Mouse (Mus musculus) heart, embryonic 16.5 days (tissue): ENCODE data around the gene Anln. TPM values are rescaled to one million over a fixed set of nuclear protein-coding genes. Genes with fewer than 3 reads are reported as not detected.

Experiments
- ATAC-seq: fragments of 200-750 bp; cut with Nextera tagmentation; replicated peaks from 2 replicates; pipeline ENCODE4 v1.8.0; 2017; ENCODE audit warnings: moderate number of reproducible peaks; ENCODE audit not compliant: insufficient read depth, low FRiP score; ENCODE audit errors: extremely low read depth
- H3K27ac ChIP-seq: fragments of 300-500 bp; sonication (generic); 2 replicates; pipeline ENCODE4 v1.5.1; 2014; ENCODE audit warnings: mild to moderate bottlenecking, low read length, control low read depth, moderate library complexity
- H3K27me3 ChIP-seq: fragments of 300-500 bp; sonication (generic); 2 replicates; pipeline ENCODE4 v1.6.1; 2014; ENCODE audit warnings: low read length, mixed read lengths; ENCODE audit not compliant: control insufficient read depth, insufficient read depth
- H3K36me3 ChIP-seq: fragments of 300-500 bp; sonication (generic); 2 replicates; pipeline ENCODE4 v1.6.1; 2014; ENCODE audit not compliant: control insufficient read depth, insufficient read depth
- H3K4me1 ChIP-seq: fragments of 300-500 bp; sonication (generic); 2 replicates; pipeline ENCODE4 v1.6.1; 2014; ENCODE audit warnings: low read length, mixed read lengths; ENCODE audit not compliant: control insufficient read depth, insufficient read depth
- H3K4me2 ChIP-seq: fragments of 300-500 bp; sonication (generic); 2 replicates; pipeline ENCODE4 v1.6.1; 2014; ENCODE audit warnings: low read depth, mild to moderate bottlenecking, control low read depth, low read length
- H3K4me3 ChIP-seq: fragments of 300-500 bp; sonication (generic); 2 replicates; pipeline ENCODE4 v1.5.1; 2014; ENCODE audit warnings: mild to moderate bottlenecking, control low read depth, low read length
- H3K9ac ChIP-seq: fragments of 300-500 bp; sonication (generic); 2 replicates; pipeline ENCODE4 v1.6.1; 2014; ENCODE audit warnings: low read length, control low read depth
- H3K9me3 ChIP-seq: fragments of 300-500 bp; sonication (generic); replicated peaks from 2 replicates; pipeline ENCODE4 v1.6.1; 2016; ENCODE audit warnings: low read length; ENCODE audit not compliant: control insufficient read depth
- WGBS: fragments of 180-500 bp; shearing (Covaris S2); extraction: QIAGEN DNeasy Blood & Tissue Kit; methylation state at CpG from one replicate; pipeline ENCODE4 v1.1.7; 2014; 5-methylcytosine and 5-hydroxymethylcytosine counted together
- polyA plus RNA-seq: library from polyadenylated mRNA; unstranded; fragments of >200 nt; fragmentation: Nextera tagmentation; extraction: Ambion mirVana; gene quantifications from 2 replicates; pipeline ENCODE4 v1.2.1, GENCODE M21; 2015

Anln gene
- polyA plus RNA-seq, 1 experiment from 2014 or later = 54.6 TPM

GRCm38 (mm10) chr9:22424196-22424595 lies 35.2 kb upstream of the Anln start:
- H3K27me3 ChIP-seq = no peaks in the 10 kb centered on the region
- H3K9ac ChIP-seq = peak overlapping the region; percentile 38
- H3K36me3 ChIP-seq = no peaks in the 10 kb centered on the region
- H3K9me3 ChIP-seq = no peaks in the 10 kb centered on the region
- H3K4me3 ChIP-seq = no peak overlapping the region
- ATAC-seq = no peak
- H3K4me1 ChIP-seq = peaks cover 26% of the 10 kb centered on the region
- H3K4me2 ChIP-seq = no peak overlapping the region
- WGBS = 51% methylated on average over 10 of the region's 10 CpGs
- 0 out of 2 replicates have a peak overlapping the region, but pooled peaks have one; percentile 51 for H3K27ac ChIP-seq

DNA sequence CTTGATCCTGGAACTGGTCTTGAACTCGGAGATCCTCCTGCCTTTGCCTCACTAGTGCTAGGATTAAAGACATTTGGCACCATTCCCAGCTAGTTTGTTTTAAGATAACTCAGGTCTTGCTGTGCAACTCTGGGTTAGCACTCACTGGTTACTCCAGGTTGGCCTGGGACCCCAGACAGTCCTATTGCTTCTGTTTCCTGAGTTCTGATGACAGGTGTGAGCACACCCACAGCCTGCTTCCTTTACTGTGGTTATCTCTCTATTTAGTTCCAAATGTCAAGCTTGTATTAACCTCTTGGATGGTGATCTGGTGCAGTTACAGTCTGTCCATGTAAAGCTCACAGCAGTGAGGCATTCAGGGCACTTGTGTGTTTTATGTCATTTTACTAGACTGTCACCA lies 34.5 kb upstream of the Anln start:
- H3K27ac ChIP-seq = peak overlapping the region; percentile 14; the same call in 1 of the 2 replicates

DNA sequence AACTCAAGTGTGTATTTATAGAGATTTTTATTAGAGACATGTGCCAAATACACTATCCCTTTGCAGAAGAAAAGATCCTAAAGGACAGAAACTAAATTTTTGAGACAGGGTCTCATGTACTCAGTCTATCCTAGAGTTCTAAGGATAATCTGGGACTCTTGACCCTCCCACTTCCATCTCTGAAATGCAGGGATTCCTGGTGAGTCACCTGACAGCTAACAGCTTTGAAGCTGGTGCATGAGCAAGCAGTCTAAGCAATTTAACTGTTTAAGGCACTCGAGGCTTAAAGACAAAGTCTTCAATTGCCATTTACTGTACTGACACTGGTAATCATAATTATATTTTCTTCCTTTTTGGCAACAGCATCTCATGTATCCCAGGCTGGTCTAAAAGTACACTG lies 33.6 kb upstream of the Anln start:
- ATAC-seq = no peak
- Histone ChIP-seq H3K36me3 (no peaks in the 10 kb centered on the region), H3K4me1 (peaks cover 23% of the 10 kb centered on the region), H3K27ac (no peak overlapping the region), H3K27me3 (no peaks in the 10 kb centered on the region), H3K4me3 (no peak overlapping the region), H3K9ac (no peak overlapping the region), H3K4me2 (no peak overlapping the region), H3K9me3 (no peaks in the 10 kb centered on the region)
- 43% methylated on average over 1 of the region's 1 CpGs for WGBS

More for the DNA sequence above, 34.5 kb upstream of the Anln start:
- H3K4me1 ChIP-seq = peaks cover 23% of the 10 kb centered on the region
- H3K27me3 ChIP-seq = no peaks in the 10 kb centered on the region
- no peak overlapping the region for H3K4me3 ChIP-seq
- WGBS = 32% methylated on average over 1 of the region's 1 CpGs
- ATAC-seq = no peak
- H3K36me3 ChIP-seq = no peaks in the 10 kb centered on the region
- no peak overlapping the region for H3K9ac ChIP-seq
- H3K4me2 ChIP-seq = no peak overlapping the region
- no peaks in the 10 kb centered on the region for H3K9me3 ChIP-seq

DNA sequence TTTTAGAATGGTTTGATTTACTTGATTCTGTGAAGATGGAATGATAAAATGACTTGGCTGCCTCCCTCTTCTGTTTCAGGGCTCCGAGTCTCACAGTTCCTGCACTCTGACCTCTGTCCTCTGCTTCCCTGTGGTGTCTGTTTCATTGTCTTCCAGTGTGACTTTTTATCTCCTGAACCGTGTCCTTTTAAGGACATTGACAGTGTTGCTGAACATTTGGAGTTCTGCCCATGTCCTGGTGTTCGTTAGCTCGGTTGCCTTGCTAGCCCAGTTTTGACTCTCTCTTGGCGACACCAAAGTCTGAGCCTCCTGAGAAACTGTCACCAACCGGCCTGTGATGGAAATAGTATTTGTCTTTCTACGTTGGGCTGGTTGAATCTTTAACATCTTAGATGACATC lies 31.5 kb upstream of the Anln start:
- H3K4me1 ChIP-seq = peaks cover 23% of the 10 kb centered on the region
- H3K27me3 ChIP-seq = no peaks in the 10 kb centered on the region
- H3K9me3 ChIP-seq = no peaks in the 10 kb centered on the region
- H3K27ac ChIP-seq = no peak overlapping the region
- 41% methylated on average over 7 of the region's 7 CpGs for WGBS
- no peak overlapping the region for H3K9ac ChIP-seq
- H3K4me2 ChIP-seq = no peak overlapping the region
- H3K36me3 ChIP-seq = no peaks in the 10 kb centered on the region
- H3K4me3 ChIP-seq = no peak overlapping the region
- no peak for ATAC-seq

- 77% methylated on average over 3 of the region's 3 CpGs for WGBS
- no peaks in the 10 kb centered on the region for H3K36me3 ChIP-seq
- no peak overlapping the region for H3K4me2 ChIP-seq
- no peaks in the 10 kb centered on the region for H3K27me3 ChIP-seq
- no peak overlapping the region for H3K27ac ChIP-seq
- no peak for ATAC-seq
- H3K4me1 ChIP-seq = peaks cover 23% of the 10 kb centered on the region
- no peaks in the 10 kb centered on the region for H3K9me3 ChIP-seq
- H3K9ac ChIP-seq = no peak overlapping the region
- no peak overlapping the region for H3K4me3 ChIP-seq
Observed at GRCm38 (mm10) chr9:22419877-22420276, 30.9 kb upstream of the Anln start.

DNA sequence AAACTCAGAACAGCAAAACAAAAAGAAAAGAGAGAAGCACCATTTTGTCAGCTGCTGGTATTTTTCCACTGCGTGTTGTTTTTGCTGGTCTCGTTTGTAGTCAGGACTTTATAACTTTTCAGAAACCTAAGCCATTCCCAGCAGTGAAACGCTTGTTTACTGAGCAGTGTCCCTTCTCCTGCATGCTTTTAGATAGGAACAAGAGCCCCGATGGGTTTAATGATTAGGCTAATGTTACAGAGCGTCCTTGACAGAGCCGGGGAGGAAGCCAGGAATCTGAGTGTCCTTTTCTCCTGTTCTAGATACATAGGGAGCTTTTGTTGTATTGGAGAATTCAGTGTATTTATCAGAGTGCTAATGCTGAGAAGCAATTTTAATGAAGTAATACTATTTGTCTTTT lies 28.6 kb upstream of the Anln start:
- H3K4me3 ChIP-seq = no peak overlapping the region
- H3K9ac ChIP-seq = no peak overlapping the region
- peaks cover 5% of the 10 kb centered on the region for H3K4me1 ChIP-seq
- H3K9me3 ChIP-seq = no peaks in the 10 kb centered on the region
- whole genome bisulfite sequencing = 43% methylated on average over 6 of the region's 6 CpGs
- H3K27ac ChIP-seq = no peak overlapping the region
- H3K4me2 ChIP-seq = no peak overlapping the region
- H3K27me3 ChIP-seq = no peaks in the 10 kb centered on the region
- no peaks in the 10 kb centered on the region for H3K36me3 ChIP-seq
- ATAC-seq = no peak

- Histone ChIP-seq H3K27ac (no peak overlapping the region), H3K36me3 (no peaks in the 10 kb centered on the region), H3K9me3 (no peaks in the 10 kb centered on the region), H3K4me2 (no peak overlapping the region), H3K27me3 (no peaks in the 10 kb centered on the region), H3K4me3 (no peak overlapping the region), H3K9ac (no peak overlapping the region), H3K4me1 (peaks cover 2% of the 10 kb centered on the region; the same call in 1 of the 2 replicates)
- ATAC-seq = no peak
- 70% methylated on average over 3 of the region's 3 CpGs for WGBS
Observed at GRCm38 (mm10) chr9:22416187-22416586, 27.2 kb upstream of the Anln start.

- WGBS = under 1% methylated on average over 43 of the region's 43 CpGs
- H3K27ac ChIP-seq = no peak within 1 kb of the TSS
Observed at GRCm38 (mm10) chr9:22411002-22411857, 22.2 kb upstream of the Anln start, which contains the start of gene 9530077C05Rik. 9530077C05Rik (plus strand) TSS chr9:22411513.

GRCm38 (mm10) chr9:22409501-22409900 lies 20.5 kb upstream of the Anln start:
- H3K9ac ChIP-seq = no peak overlapping the region
- no peak overlapping the region for H3K27ac ChIP-seq
- H3K36me3 ChIP-seq = no peaks in the 10 kb centered on the region
- H3K4me3 ChIP-seq = no peak overlapping the region
- H3K9me3 ChIP-seq = no peaks in the 10 kb centered on the region
- ATAC-seq = no peak
- no peak overlapping the region for H3K4me2 ChIP-seq
- H3K27me3 ChIP-seq = no peaks in the 10 kb centered on the region
- H3K4me1 ChIP-seq = peaks cover 2% of the 10 kb centered on the region; the same call in 1 of the 2 replicates
- 73% methylated on average over 7 of the region's 7 CpGs for WGBS

More at GRCm38 (mm10) chr9:22411002-22411857, 22.2 kb upstream of the Anln start, which contains the start of gene 9530077C05Rik:
- H3K9ac ChIP-seq = peak within 1 kb of the TSS; percentile 76
- peak; percentile 98 for ATAC-seq
- peak within 1 kb of the TSS; percentile 90 for H3K4me2 ChIP-seq
- peaks cover 2% of the 10 kb centered on the region; the same call in 1 of the 2 replicates for H3K4me1 ChIP-seq
- no peaks in the 10 kb centered on the region for H3K9me3 ChIP-seq
- peak within 1 kb of the TSS; percentile 80 for H3K4me3 ChIP-seq
- H3K36me3 ChIP-seq = no peaks in the 10 kb centered on the region
- no peaks in the 10 kb centered on the region for H3K27me3 ChIP-seq
